Mouse (Mus musculus) C3H10T1/2 (cell line): Measurements from ENCODE around the gene Ms4a2. TPM values are rescaled to one million over a fixed set of nuclear protein-coding genes. Genes with fewer than 3 reads are reported as not detected.

ENCODE experiments used
- polyA plus RNA-seq, 2 experiments: library from polyadenylated mRNA; unstranded; fragments of >200 nt; fragmentation: generic; extraction: Trizol; gene quantifications; one replicate each; pipeline ENCODE4 v1.2.1; 2012; ENCODE audit warnings: missing spikeins in 2 of 2

The Ms4a2 gene
- not detected for polyA plus RNA-seq

DNA sequence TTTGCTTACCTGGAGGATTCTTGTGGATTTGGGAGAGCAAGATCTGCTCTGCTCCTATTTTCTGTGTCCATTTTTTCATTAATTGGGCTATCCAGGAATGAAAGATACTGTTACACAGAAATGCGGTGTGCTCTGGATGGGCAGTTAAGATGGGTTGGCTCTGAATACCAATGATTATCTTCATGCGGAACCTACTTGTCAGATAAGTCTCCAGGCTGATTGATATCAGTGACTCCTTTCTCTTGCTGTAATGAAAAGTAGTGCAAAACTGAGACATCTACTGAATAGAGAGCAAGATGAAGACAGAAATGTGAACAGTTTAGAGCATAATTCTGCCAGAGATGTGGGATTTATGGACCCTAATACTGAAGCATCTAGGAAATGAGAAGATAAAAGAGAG is at the start of gene Ms4a2:
Ms4a2 (minus strand) TSS at position 169 of the 400 bp plus-strand sequence.

DNA sequence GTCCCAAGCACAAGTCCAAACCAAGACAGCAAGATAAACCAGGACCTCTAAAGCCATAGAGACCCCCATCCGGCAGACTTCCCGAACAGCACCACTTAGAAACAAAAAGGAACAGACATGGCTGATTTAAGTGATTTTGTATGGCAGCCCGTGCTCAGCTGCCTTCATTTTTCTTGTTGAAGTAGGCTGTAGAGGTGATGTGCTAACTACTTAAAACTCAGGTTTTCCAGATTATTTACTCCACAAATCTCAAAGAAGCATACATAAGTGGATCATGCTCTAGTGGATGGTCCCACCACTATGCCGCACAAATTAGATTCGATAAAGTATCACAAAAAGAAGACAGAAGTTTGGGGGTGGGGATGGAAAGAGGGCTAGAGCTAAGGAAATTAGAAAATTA is 36.9 kb upstream of the Ms4a2 start, which contains the start of gene Oosp2:
Oosp2 (minus strand) TSS at position 101 of the 400 bp plus-strand sequence.

GRCm38 (mm10) chr19:11640732-11641131 is 17.2 kb upstream of the Ms4a2 start, which contains the start of gene Ms4a3:
Gene Ms4a3, minus strand, starts transcription at chr19:11640851.

DNA sequence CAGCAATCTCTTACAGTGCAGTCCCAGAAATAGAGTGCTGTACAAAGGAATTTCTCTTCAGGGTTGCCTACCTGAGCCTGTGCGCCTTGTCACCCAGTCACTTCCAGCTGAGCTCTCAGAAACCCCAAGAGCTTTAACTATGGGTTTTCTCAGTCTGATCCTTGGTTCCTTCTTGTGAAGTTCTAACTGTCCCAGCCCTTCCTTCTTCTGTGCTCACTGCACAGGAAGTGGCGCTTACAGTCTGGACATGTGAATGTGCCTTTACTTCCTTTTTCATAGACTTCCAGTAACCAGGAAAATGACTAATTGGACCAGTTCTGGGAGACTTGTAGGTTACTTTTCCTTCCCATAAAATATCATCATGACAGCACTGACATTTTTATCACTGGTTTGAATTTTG is 18.9 kb downstream of the Ms4a2 start, which contains the start of gene Ms4a6d:
Ms4a6d (minus strand) TSS at position 247 of the 400 bp plus-strand sequence.

Other genes with a start within 250 kb of the Ms4a2 start
- gene Ms4a4a, start 248.2 kb downstream of the Ms4a2 start, polyA plus RNA-seq: not detected
- not detected for gene Ms4a4c, start 218.9 kb downstream of the Ms4a2 start, polyA plus RNA-seq
- gene Ms4a4b, start 180.2 kb downstream of the Ms4a2 start, polyA plus RNA-seq: not detected
- not detected for gene Ms4a6c, start 154.4 kb downstream of the Ms4a2 start, polyA plus RNA-seq
- gene Gm8369, start 137.8 kb downstream of the Ms4a2 start, polyA plus RNA-seq: not detected
- gene Ms4a6b, start 107.2 kb downstream of the Ms4a2 start, polyA plus RNA-seq: not detected
- gene Ms4a4d, start 86.9 kb downstream of the Ms4a2 start, polyA plus RNA-seq: not detected
- gene Ms4a6d, start 18.9 kb downstream of the Ms4a2 start, polyA plus RNA-seq: under 1 TPM in 1 of 2 experiments, not detected in 1; 0.09 TPM
- not detected for gene Ms4a3, start 17.1 kb upstream of the Ms4a2 start, polyA plus RNA-seq
- gene Oosp2, start 36.8 kb upstream of the Ms4a2 start, polyA plus RNA-seq: not detected
- not detected for gene Oosp1, start 67.4 kb upstream of the Ms4a2 start, polyA plus RNA-seq
- gene Oosp3, start 73.3 kb upstream of the Ms4a2 start, polyA plus RNA-seq: not detected
- not detected for gene Gif, start 123.8 kb upstream of the Ms4a2 start, polyA plus RNA-seq
- gene Mrpl16, start 146.7 kb upstream of the Ms4a2 start, polyA plus RNA-seq: 10 to 100 TPM; 32.8 to 45.4 TPM
- gene Stx3, start 195.7 kb upstream of the Ms4a2 start, polyA plus RNA-seq: 1 to 10 TPM in 1 of 2 experiments, under 1 TPM in 1; 0.61 to 3.0 TPM
- under 1 TPM in 1 of 2 experiments, not detected in 1; 0.01 TPM for gene Olfr1417, start 215.5 kb upstream of the Ms4a2 start, polyA plus RNA-seq
- not detected for gene Olfr1418, start 237.3 kb upstream of the Ms4a2 start, polyA plus RNA-seq